Mouse (Mus musculus) stomach, postnatal 0 days (tissue): Measurements from ENCODE around the gene Chrd.

Source experiments
- CTCF ChIP-seq: IDR thresholded peaks from 2 replicates; pipeline ENCODE4 v1.5.1; 2016; ENCODE audit warnings: antibody characterized with exemption, low read depth, mild to moderate bottlenecking, moderate library complexity
- EP300 ChIP-seq: optimal IDR thresholded peaks from 2 replicates; pipeline ENCODE3; 2016; ENCODE audit warnings: antibody characterized with exemption

- no peak for TF ChIP-seq EP300
- TF ChIP-seq CTCF: peak; percentile 80
Observed at GRCm38 (mm10) chr16:20717181-20717977, 15.5 kb upstream of the Chrd start, which contains the start of the genes Polr2h and Clcn2.
